25 mouse cellular contexts compared by ENCODE assay signal in genomic region chr6:27798735-27799134, GRCm38 (mm10).
"Had no signal": no experiment of that assay in that cellular context is flagged by ENCODE, and none has a peak within 500 bp of the region (broad histone marks: within the 10 kb centered on the region; RNA-seq: fewer than 3 reads in every experiment).

No protein-coding gene starts in this region.

- H3K36me3 ChIP-seq: heart, embryonic 10.5 days; heart, embryonic 12.5 days; hindbrain, embryonic 10.5 days; hindbrain, embryonic 12.5 days; intestine, embryonic 15.5 days; limb, embryonic 10.5 days; limb, embryonic 12.5 days; liver, embryonic 13.5 days had no signal

- H3K4me3 ChIP-seq: gastrocnemius, adult 2 months; heart, embryonic 10.5 days; heart, embryonic 12.5 days; hindbrain, embryonic 10.5 days; hindbrain, embryonic 12.5 days; intestine, embryonic 15.5 days; layer of hippocampus, adult 2 months; left cerebral cortex, adult 2 months; limb, embryonic 10.5 days; limb, embryonic 12.5 days; liver, embryonic 13.5 days had no signal

- H3K4me1 ChIP-seq: heart, embryonic 10.5 days; heart, embryonic 12.5 days; hindbrain, embryonic 10.5 days; hindbrain, embryonic 12.5 days; intestine, embryonic 15.5 days; limb, embryonic 10.5 days; limb, embryonic 12.5 days; liver, embryonic 13.5 days had no signal

- DNase-seq: gastrocnemius, adult 2 months; gastrocnemius, postnatal 10 days; gastrocnemius, postnatal 25 days; heart, adult 18-20 months; heart, postnatal 10 days; heart, postnatal 4 days; kidney, adult 18-20 months; kidney, adult 8-10 months; kidney, postnatal 10 days; kidney, postnatal 25 days; kidney, postnatal 4 days; liver, embryonic 13.5 days had no signal

- H3K27ac ChIP-seq: gastrocnemius, adult 2 months; heart, embryonic 10.5 days; hindbrain, embryonic 10.5 days; hindbrain, embryonic 12.5 days; hindbrain, embryonic 14.5 days; intestine, embryonic 15.5 days; layer of hippocampus, adult 2 months; left cerebral cortex, adult 2 months; limb, embryonic 10.5 days; limb, embryonic 12.5 days; liver, embryonic 13.5 days had no signal

- ATAC-seq: hindbrain, embryonic 16.5 days; inflammation-experienced regulatory T-cells, adult 6 months; intestine, embryonic 15.5 days; intestine, postnatal 0 days had no signal

- H3K27me3 ChIP-seq: heart, embryonic 12.5 days; hindbrain, embryonic 12.5 days; intestine, embryonic 15.5 days; limb, embryonic 12.5 days; liver, embryonic 13.5 days had no signal

- H3K4me2 ChIP-seq: heart, embryonic 12.5 days; hindbrain, embryonic 12.5 days; hindbrain, embryonic 14.5 days; intestine, embryonic 15.5 days; limb, embryonic 12.5 days; liver, embryonic 13.5 days had no signal

- H3K9ac ChIP-seq: heart, embryonic 12.5 days; hindbrain, embryonic 12.5 days; hindbrain, embryonic 14.5 days; intestine, embryonic 15.5 days; limb, embryonic 12.5 days; liver, embryonic 13.5 days had no signal

- H3K9me3 ChIP-seq: heart, embryonic 10.5 days; heart, embryonic 12.5 days; hindbrain, embryonic 10.5 days; hindbrain, embryonic 12.5 days; intestine, embryonic 15.5 days; limb, embryonic 10.5 days; limb, embryonic 12.5 days; liver, embryonic 13.5 days had no signal
